Mouse (Mus musculus) hindbrain, embryonic 13.5 days (tissue): ENCODE results near the gene Camta2. TPM values are rescaled to one million over a fixed set of nuclear protein-coding genes. Genes with fewer than 3 reads are reported as not detected.

Source experiments
- ATAC-seq: fragments of 200-750 bp; cut with Nextera tagmentation; 2 replicates; pipeline ENCODE4 v1.8.0; 2017; ENCODE audit warnings: moderate TSS enrichment; ENCODE audit not compliant: low FRiP score
- H3K27ac ChIP-seq: fragments of 300-500 bp; sonication (generic); 2 replicates; pipeline ENCODE4 v1.5.1; 2015; ENCODE audit warnings: inconsistent platforms, mild to moderate bottlenecking, moderate library complexity
- H3K27me3 ChIP-seq: fragments of 300-500 bp; sonication (generic); 2 replicates; pipeline ENCODE4 v1.6.1; 2015; ENCODE audit warnings: mild to moderate bottlenecking, inconsistent platforms
- H3K36me3 ChIP-seq: fragments of 300-500 bp; sonication (generic); 2 replicates; pipeline ENCODE4 v1.6.1; 2015; ENCODE audit warnings: mild to moderate bottlenecking, inconsistent platforms
- H3K4me1 ChIP-seq: fragments of 300-500 bp; sonication (generic); replicated peaks from 2 replicates; pipeline ENCODE4 v1.6.1; 2015; ENCODE audit warnings: inconsistent platforms
- H3K4me2 ChIP-seq: fragments of 300-500 bp; sonication (generic); 2 replicates; pipeline ENCODE4 v1.6.1; 2015; ENCODE audit warnings: inconsistent platforms, mild to moderate bottlenecking, moderate library complexity
- H3K4me3 ChIP-seq: fragments of 300-500 bp; sonication (generic); 2 replicates; pipeline ENCODE4 v1.5.1; 2015; ENCODE audit warnings: mild to moderate bottlenecking, inconsistent platforms
- H3K9ac ChIP-seq: fragments of 300-500 bp; sonication (generic); 2 replicates; pipeline ENCODE4 v1.6.1; 2015; ENCODE audit warnings: mild to moderate bottlenecking, inconsistent platforms
- H3K9me3 ChIP-seq: fragments of 300-500 bp; sonication (generic); 2 replicates; pipeline ENCODE4 v1.6.1; 2016; ENCODE audit warnings: inconsistent platforms
- WGBS: fragments of 180-500 bp; shearing (Covaris S2); methylation state at CpG from one replicate; pipeline ENCODE4 v1.1.7; 2015; 5-methylcytosine and 5-hydroxymethylcytosine counted together
- polyA plus RNA-seq: library from polyadenylated mRNA; unstranded; fragments of >200 nt; fragmentation: Nextera tagmentation; extraction: Ambion mirVana; gene quantifications from 2 replicates; pipeline ENCODE4 v1.2.1, GENCODE M21; 2015

Camta2 gene
- polyA plus RNA-seq, 1 experiment from 2014 or later, result 15.3 TPM

- Histone ChIP-seq H3K4me2 (no peak overlapping the region), H3K36me3 (peaks cover 29% of the 10 kb centered on the region), H3K27ac (no peak overlapping the region), H3K4me3 (no peak overlapping the region), H3K9me3 (no peaks in the 10 kb centered on the region), H3K9ac (no peak overlapping the region), H3K4me1 (peaks cover 31% of the 10 kb centered on the region), H3K27me3 (0 out of 2 replicates have a peak, but pooled peaks cover 4% of the 10 kb centered on the region)
- 60% methylated on average over 6 of the region's 6 CpGs for WGBS
- ATAC-seq, result no peak
Measured at GRCm38 (mm10) chr11:70657573-70657972, 30.3 kb downstream of the Camta2 start.

GRCm38 (mm10) chr11:70656964-70657363 is 30.9 kb downstream of the Camta2 start, which contains the start of gene Eno3:
TSS of gene Eno3 (plus strand) at chr11:70657202.
- Histone ChIP-seq H3K4me2 (peak within 1 kb of the TSS; percentile 89), H3K27ac (peak within 1 kb of the TSS; percentile 99; the same call in 1 of the 2 replicates), H3K4me1 (peaks cover 37% of the 10 kb centered on the region), H3K9me3 (no peaks in the 10 kb centered on the region), H3K4me3 (peak within 1 kb of the TSS; percentile 100), H3K36me3 (peaks cover 28% of the 10 kb centered on the region), H3K27me3 (0 out of 2 replicates have a peak, but pooled peaks cover 4% of the 10 kb centered on the region), H3K9ac (peak within 1 kb of the TSS; percentile 99)
- no peak for ATAC-seq
- WGBS, result 7% methylated on average over 3 of the region's 3 CpGs

- Histone ChIP-seq H3K36me3 (peaks cover 30% of the 10 kb centered on the region), H3K9me3 (no peaks in the 10 kb centered on the region), H3K27me3 (0 out of 2 replicates have a peak, but pooled peaks cover 4% of the 10 kb centered on the region), H3K4me3 (peak overlapping the region; percentile 100), H3K4me1 (peaks cover 41% of the 10 kb centered on the region), H3K4me2 (peak overlapping the region; percentile 89), H3K9ac (peak overlapping the region; percentile 99), H3K27ac (0 out of 2 replicates have a peak overlapping the region, but pooled peaks have one; percentile 99)
- WGBS, result 3% methylated on average over 16 of the region's 16 CpGs
- no peak for ATAC-seq
Measured at GRCm38 (mm10) chr11:70656456-70656927, 31.4 kb downstream of the Camta2 start.

GRCm38 (mm10) chr11:70655571-70656455 is 32.1 kb downstream of the Camta2 start:
- Histone ChIP-seq H3K9ac (peak overlapping the region; percentile 99), H3K4me2 (peak overlapping the region; percentile 89), H3K4me3 (peak overlapping the region; percentile 100), H3K4me1 (peaks cover 46% of the 10 kb centered on the region), H3K27ac (peak overlapping the region; percentile 99), H3K27me3 (0 out of 2 replicates have a peak, but pooled peaks cover 4% of the 10 kb centered on the region), H3K9me3 (no peaks in the 10 kb centered on the region), H3K36me3 (peaks cover 30% of the 10 kb centered on the region)
- no peak for ATAC-seq
- WGBS, result under 1% methylated on average over 61 of the region's 61 CpGs

GRCm38 (mm10) chr11:70654923-70655570 is 32.9 kb downstream of the Camta2 start:
- under 1% methylated on average over 48 of the region's 48 CpGs for WGBS
- H3K9me3 ChIP-seq, result no peaks in the 10 kb centered on the region
- H3K27me3 ChIP-seq, result 0 out of 2 replicates have a peak, but pooled peaks cover 4% of the 10 kb centered on the region
- H3K4me2 ChIP-seq, result peak overlapping the region; percentile 89
- peaks cover 52% of the 10 kb centered on the region for H3K4me1 ChIP-seq
- peak overlapping the region; percentile 100 for H3K4me3 ChIP-seq
- H3K27ac ChIP-seq, result peak overlapping the region; percentile 99
- ATAC-seq, result peak; percentile 61
- peaks cover 33% of the 10 kb centered on the region for H3K36me3 ChIP-seq
- peak overlapping the region; percentile 99 for H3K9ac ChIP-seq

GRCm38 (mm10) chr11:70654198-70654922 is 33.5 kb downstream of the Camta2 start, which contains the start of gene Pfn1:
TSS of gene Pfn1 (minus strand) at chr11:70654644.
- Histone ChIP-seq H3K4me1 (peaks cover 57% of the 10 kb centered on the region), H3K9me3 (no peaks in the 10 kb centered on the region), H3K9ac (peak within 1 kb of the TSS; percentile 99), H3K4me3 (peak within 1 kb of the TSS; percentile 100), H3K27ac (peak within 1 kb of the TSS; percentile 99), H3K36me3 (peaks cover 36% of the 10 kb centered on the region), H3K4me2 (peak within 1 kb of the TSS; percentile 89), H3K27me3 (0 out of 2 replicates have a peak, but pooled peaks cover 4% of the 10 kb centered on the region)
- peak; percentile 55 for ATAC-seq
- WGBS, result under 1% methylated on average over 53 of the region's 61 CpGs

- H3K9ac ChIP-seq, result peak overlapping the region; percentile 99
- H3K27me3 ChIP-seq, result 0 out of 2 replicates have a peak, but pooled peaks cover 4% of the 10 kb centered on the region
- H3K4me1 ChIP-seq, result peaks cover 65% of the 10 kb centered on the region
- ATAC-seq, result peak; percentile 60
- H3K9me3 ChIP-seq, result no peaks in the 10 kb centered on the region
- peak overlapping the region; percentile 100 for H3K4me3 ChIP-seq
- peak overlapping the region; percentile 89 for H3K4me2 ChIP-seq
- under 1% methylated on average over 50 of the region's 63 CpGs for WGBS
- H3K27ac ChIP-seq, result peak overlapping the region; percentile 99
- peaks cover 39% of the 10 kb centered on the region for H3K36me3 ChIP-seq
Measured at GRCm38 (mm10) chr11:70653345-70654197, 34.3 kb downstream of the Camta2 start.

- 65% methylated on average over 6 of the region's 6 CpGs for WGBS
- Histone ChIP-seq H3K36me3 (peaks cover 39% of the 10 kb centered on the region), H3K27ac (peak overlapping the region; percentile 99), H3K9me3 (no peaks in the 10 kb centered on the region), H3K4me1 (peaks cover 72% of the 10 kb centered on the region), H3K9ac (peak overlapping the region; percentile 99), H3K4me3 (peak overlapping the region; percentile 100), H3K27me3 (0 out of 2 replicates have a peak, but pooled peaks cover 4% of the 10 kb centered on the region), H3K4me2 (peak overlapping the region; percentile 89)
- ATAC-seq, result no peak
Measured at GRCm38 (mm10) chr11:70652884-70653344, 35.0 kb downstream of the Camta2 start.

- peaks cover 74% of the 10 kb centered on the region for H3K4me1 ChIP-seq
- H3K27me3 ChIP-seq, result 0 out of 2 replicates have a peak, but pooled peaks cover 4% of the 10 kb centered on the region
- no peaks in the 10 kb centered on the region for H3K9me3 ChIP-seq
- peak overlapping the region; percentile 89 for H3K4me2 ChIP-seq
- peak overlapping the region; percentile 99 for H3K9ac ChIP-seq
- H3K36me3 ChIP-seq, result peaks cover 39% of the 10 kb centered on the region
- peak overlapping the region; percentile 100 for H3K4me3 ChIP-seq
- H3K27ac ChIP-seq, result peak overlapping the region; percentile 99; the same call in 1 of the 2 replicates
- ATAC-seq, result no peak
- 71% methylated on average over 12 of the region's 12 CpGs for WGBS
Measured at GRCm38 (mm10) chr11:70652029-70652883, 35.6 kb downstream of the Camta2 start.

- Histone ChIP-seq H3K27me3 (no peaks in the 10 kb centered on the region), H3K4me3 (peak overlapping the region; percentile 8; the same call in 1 of the 2 replicates), H3K9me3 (no peaks in the 10 kb centered on the region), H3K36me3 (peaks cover 39% of the 10 kb centered on the region), H3K4me2 (peak overlapping the region; percentile 10; the same call in 1 of the 2 replicates), H3K9ac (no peak overlapping the region), H3K27ac (no peak overlapping the region), H3K4me1 (peaks cover 69% of the 10 kb centered on the region)
- 86% methylated on average over 2 of the region's 2 CpGs for WGBS
- no peak for ATAC-seq
Measured at GRCm38 (mm10) chr11:70651391-70651790, 36.5 kb downstream of the Camta2 start.
